Mouse (Mus musculus) midbrain, embryonic 11.5 days (tissue): Measurements from ENCODE around the gene Pdik1l. TPM values are rescaled to one million over a fixed set of nuclear protein-coding genes. Genes with fewer than 3 reads are reported as not detected.
"Not testable (repeated sequence)": the region's sequence is repeated elsewhere in the genome, so short reads cannot be mapped to it uniquely, and the experiment has no call there.

ENCODE experiments used
- ATAC-seq: fragments of 200-750 bp; cut with Nextera tagmentation; 2 replicates; pipeline ENCODE4 v1.8.0; 2017; ENCODE audit warnings: moderate TSS enrichment, moderate library complexity; ENCODE audit not compliant: low FRiP score
- DNase-seq: peaks from one replicate; pipeline ENCODE4 v3.0.0; 2015; ENCODE audit warnings: low spot score; ENCODE audit errors: missing footprints
- H3K27ac ChIP-seq: fragments of 300-500 bp; sonication (generic); 2 replicates; pipeline ENCODE4 v1.5.1; 2014; ENCODE audit warnings: low read depth, low read length
- H3K27me3 ChIP-seq: fragments of 300-500 bp; sonication (generic); 2 replicates; pipeline ENCODE4 v1.6.1; 2014; ENCODE audit warnings: mild to moderate bottlenecking, low read length, moderate library complexity, mixed read lengths; ENCODE audit not compliant: control insufficient read depth, insufficient read depth
- H3K36me3 ChIP-seq: fragments of 300-500 bp; sonication (generic); 2 replicates; pipeline ENCODE4 v1.6.1; 2014; ENCODE audit warnings: mild to moderate bottlenecking, low read length, moderate library complexity, mixed read lengths; ENCODE audit not compliant: control insufficient read depth, insufficient read depth
- H3K4me1 ChIP-seq: fragments of 300-500 bp; sonication (generic); 2 replicates; pipeline ENCODE4 v1.6.1; 2014; ENCODE audit warnings: low read length; ENCODE audit not compliant: control insufficient read depth, insufficient read depth
- H3K4me2 ChIP-seq: fragments of 300-500 bp; sonication (generic); 2 replicates; pipeline ENCODE4 v1.6.1; 2014; ENCODE audit warnings: mild to moderate bottlenecking, moderate library complexity
- H3K4me3 ChIP-seq: fragments of 300-500 bp; sonication (generic); 2 replicates; pipeline ENCODE4 v1.5.1; 2014; ENCODE audit warnings: low read depth, low read length
- H3K9ac ChIP-seq: fragments of 300-500 bp; sonication (generic); 2 replicates; pipeline ENCODE4 v1.6.1; 2014; ENCODE audit warnings: low read length
- H3K9me3 ChIP-seq: fragments of 300-500 bp; sonication (generic); 2 replicates; pipeline ENCODE4 v1.6.1; 2016; ENCODE audit warnings: low read length; ENCODE audit not compliant: control insufficient read depth
- WGBS: fragments of 180-500 bp; shearing (Covaris S2); extraction: QIAGEN DNeasy Blood & Tissue Kit; methylation state at CpG from one replicate; pipeline ENCODE4 v1.1.7; 2014; 5-methylcytosine and 5-hydroxymethylcytosine counted together
- polyA plus RNA-seq: library from polyadenylated mRNA; unstranded; fragments of >200 nt; fragmentation: Nextera tagmentation; extraction: Ambion mirVana; gene quantifications from 2 replicates; pipeline ENCODE4 v1.2.1, GENCODE M21; 2014

The Pdik1l gene
- polyA plus RNA-seq, 1 experiment from 2014 or later: 24.5 TPM

- H3K27me3 ChIP-seq: no peaks in the 10 kb centered on the region
- no peak overlapping the region for H3K9ac ChIP-seq
- H3K4me1 ChIP-seq: no peaks in the 10 kb centered on the region
- peaks cover 4% of the 10 kb centered on the region; the same call in 1 of the 2 replicates for H3K36me3 ChIP-seq
- no peak overlapping the region for H3K4me3 ChIP-seq
- DNase-seq (peak; percentile 69), ATAC-seq (no peak)
- H3K27ac ChIP-seq: no peak overlapping the region
- 38% methylated on average over 12 of the region's 13 CpGs for WGBS
- H3K4me2 ChIP-seq: peak overlapping the region; percentile 13; the same call in 1 of the 2 replicates
- no peaks in the 10 kb centered on the region for H3K9me3 ChIP-seq
Observed at GRCm38 (mm10) chr4:134272731-134273416, 14.8 kb downstream of the Pdik1l start.

GRCm38 (mm10) chr4:134271979-134272378 lies 15.7 kb downstream of the Pdik1l start:
- Histone ChIP-seq H3K4me2 (no peak overlapping the region), H3K27me3 (no peaks in the 10 kb centered on the region), H3K4me1 (no peaks in the 10 kb centered on the region), H3K27ac (no peak overlapping the region), H3K9ac (no peak overlapping the region), H3K9me3 (no peaks in the 10 kb centered on the region), H3K4me3 (no peak overlapping the region), H3K36me3 (peaks cover under 1% of the 10 kb centered on the region; the same call in 1 of the 2 replicates)
- DNase-seq: peak; percentile 39
- ATAC-seq: no peak
- 85% methylated on average over 7 of the region's 7 CpGs for WGBS

GRCm38 (mm10) chr4:134269622-134270021 lies 18.1 kb downstream of the Pdik1l start:
- not testable (repeated sequence) for H3K36me3 ChIP-seq, H3K9me3 ChIP-seq, H3K4me2 ChIP-seq, H3K4me3 ChIP-seq, ATAC-seq, H3K27me3 ChIP-seq, H3K4me1 ChIP-seq, H3K27ac ChIP-seq, H3K9ac ChIP-seq
- DNase-seq: peak; percentile 26

- H3K4me3 ChIP-seq: no peak overlapping the region
- no peaks in the 10 kb centered on the region for H3K9me3 ChIP-seq
- H3K27me3 ChIP-seq: no peaks in the 10 kb centered on the region
- no peak overlapping the region for H3K27ac ChIP-seq
- no peak overlapping the region for H3K4me2 ChIP-seq
- no peak overlapping the region for H3K9ac ChIP-seq
- no peak for ATAC-seq
- DNase-seq: peak; percentile 49
- H3K36me3 ChIP-seq: no peaks in the 10 kb centered on the region
- 88% methylated on average over 19 of the region's 19 CpGs for WGBS
- H3K4me1 ChIP-seq: no peaks in the 10 kb centered on the region
Observed at GRCm38 (mm10) chr4:134268102-134268655, 19.5 kb downstream of the Pdik1l start.

DNA sequence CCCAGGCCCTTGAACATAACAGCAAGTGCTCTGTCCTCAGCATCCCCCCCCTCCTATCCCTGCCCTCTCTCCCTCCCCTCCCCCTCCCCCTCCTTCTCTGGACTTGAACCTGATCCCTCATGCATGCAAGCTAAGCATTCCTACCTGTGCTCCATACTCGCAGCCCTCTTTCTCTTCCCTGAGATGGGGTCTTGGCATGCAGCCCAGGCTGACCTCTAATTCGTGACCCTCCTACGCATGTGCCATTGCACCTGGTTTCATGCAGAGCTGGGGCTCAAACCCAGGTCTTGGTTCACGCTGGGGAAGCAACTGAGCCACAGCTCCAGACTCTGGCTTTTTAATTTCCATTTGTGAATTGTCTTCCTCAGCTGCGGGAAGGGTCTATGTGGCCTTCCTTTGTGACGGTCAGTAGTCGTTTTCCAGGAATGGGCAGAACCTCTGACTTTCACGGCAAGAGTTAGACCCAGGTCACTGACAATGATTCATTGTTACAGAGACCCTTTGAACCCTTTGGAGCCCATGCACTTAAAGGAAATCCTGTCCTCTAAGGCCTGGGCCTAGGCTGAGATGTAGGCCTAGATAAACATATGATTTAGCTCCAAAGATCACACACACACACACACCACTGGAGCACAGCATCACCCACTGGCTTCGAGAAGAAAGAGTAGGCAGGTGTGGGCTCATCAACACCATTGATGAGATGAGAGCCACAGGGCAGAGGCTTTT lies 21.7 kb downstream of the Pdik1l start:
- Histone ChIP-seq H3K36me3 (no peaks in the 10 kb centered on the region), H3K9me3 (no peaks in the 10 kb centered on the region), H3K9ac (no peak overlapping the region), H3K4me1 (no peaks in the 10 kb centered on the region), H3K27me3 (no peaks in the 10 kb centered on the region), H3K27ac (no peak overlapping the region), H3K4me3 (no peak overlapping the region), H3K4me2 (no peak overlapping the region)
- DNase-seq (peak; percentile 44), ATAC-seq (no peak)
- WGBS: 74% methylated on average over 9 of the region's 9 CpGs

DNA sequence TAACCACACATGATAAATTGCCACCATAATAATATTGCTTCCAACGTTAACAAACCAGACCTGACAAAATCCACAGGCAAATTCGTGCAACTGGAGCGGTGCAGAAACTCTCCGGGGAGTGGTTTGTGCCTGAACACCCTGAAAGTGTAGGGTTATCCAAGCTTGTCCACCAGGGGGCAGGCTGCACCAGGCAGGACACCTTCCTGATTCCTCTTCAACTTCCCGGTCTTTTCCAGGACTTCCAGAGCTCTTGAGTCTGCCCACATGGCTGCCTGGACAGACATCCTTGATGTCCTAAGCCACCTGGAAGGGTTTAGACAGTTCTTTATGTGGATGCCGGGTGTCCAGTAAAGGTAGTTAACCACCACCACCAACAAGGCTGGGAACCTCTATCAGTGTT lies 24.5 kb downstream of the Pdik1l start:
- Histone ChIP-seq H3K27me3 (no peaks in the 10 kb centered on the region), H3K36me3 (no peaks in the 10 kb centered on the region), H3K27ac (no peak overlapping the region), H3K4me2 (no peak overlapping the region), H3K4me3 (no peak overlapping the region), H3K4me1 (no peaks in the 10 kb centered on the region), H3K9me3 (no peaks in the 10 kb centered on the region), H3K9ac (no peak overlapping the region)
- 38% methylated on average over 6 of the region's 6 CpGs for WGBS
- DNase-seq (peak; percentile 91), ATAC-seq (no peak)

DNA sequence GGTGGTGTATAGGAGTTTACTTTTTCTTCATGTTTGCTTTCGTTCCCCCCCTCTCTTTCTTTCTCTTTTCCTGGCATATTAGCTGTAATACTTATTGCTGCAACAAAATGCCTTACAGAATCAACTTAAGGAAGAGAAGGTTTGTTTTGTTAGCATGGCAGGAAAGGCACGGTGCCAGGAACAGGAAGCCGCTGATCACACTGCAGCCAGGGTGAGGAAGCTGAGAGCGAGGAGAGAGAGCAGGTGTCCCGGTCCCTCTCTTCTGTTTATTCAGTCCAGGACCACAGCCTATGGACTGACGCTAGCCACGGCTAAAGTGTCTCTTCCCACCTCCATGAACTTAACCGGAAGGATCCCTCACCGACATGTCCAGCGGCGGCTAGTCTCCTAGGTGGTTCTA lies 29.3 kb downstream of the Pdik1l start:
- DNase-seq: no peak
- no peaks in the 10 kb centered on the region for H3K9me3 ChIP-seq
- peaks cover 38% of the 10 kb centered on the region for H3K4me1 ChIP-seq
- H3K27me3 ChIP-seq: peaks cover 8% of the 10 kb centered on the region
- WGBS: 60% methylated on average over 11 of the region's 11 CpGs
- no peak for ATAC-seq
- H3K4me3 ChIP-seq: no peak overlapping the region
- H3K36me3 ChIP-seq: no peaks in the 10 kb centered on the region
- H3K27ac ChIP-seq: no peak overlapping the region
- H3K9ac ChIP-seq: no peak overlapping the region
- H3K4me2 ChIP-seq: no peak overlapping the region

- Histone ChIP-seq H3K4me1 (peaks cover 38% of the 10 kb centered on the region), H3K4me2 (no peak overlapping the region), H3K4me3 (no peak overlapping the region), H3K36me3 (no peaks in the 10 kb centered on the region), H3K9ac (0 out of 2 replicates have a peak overlapping the region, but pooled peaks have one; percentile 2), H3K27me3 (peaks cover 17% of the 10 kb centered on the region), H3K27ac (no peak overlapping the region), H3K9me3 (no peaks in the 10 kb centered on the region)
- 0 out of 2 replicates have a peak, but pooled peaks have one; percentile 28 for ATAC-seq
- WGBS: 4% methylated on average over 11 of the region's 11 CpGs
- DNase-seq: peak; percentile 92
Observed at GRCm38 (mm10) chr4:134257198-134258009, 30.3 kb downstream of the Pdik1l start.
